Mouse (Mus musculus): ENCODE measurements around the gene Gclm.

Gclm gene

DNA sequence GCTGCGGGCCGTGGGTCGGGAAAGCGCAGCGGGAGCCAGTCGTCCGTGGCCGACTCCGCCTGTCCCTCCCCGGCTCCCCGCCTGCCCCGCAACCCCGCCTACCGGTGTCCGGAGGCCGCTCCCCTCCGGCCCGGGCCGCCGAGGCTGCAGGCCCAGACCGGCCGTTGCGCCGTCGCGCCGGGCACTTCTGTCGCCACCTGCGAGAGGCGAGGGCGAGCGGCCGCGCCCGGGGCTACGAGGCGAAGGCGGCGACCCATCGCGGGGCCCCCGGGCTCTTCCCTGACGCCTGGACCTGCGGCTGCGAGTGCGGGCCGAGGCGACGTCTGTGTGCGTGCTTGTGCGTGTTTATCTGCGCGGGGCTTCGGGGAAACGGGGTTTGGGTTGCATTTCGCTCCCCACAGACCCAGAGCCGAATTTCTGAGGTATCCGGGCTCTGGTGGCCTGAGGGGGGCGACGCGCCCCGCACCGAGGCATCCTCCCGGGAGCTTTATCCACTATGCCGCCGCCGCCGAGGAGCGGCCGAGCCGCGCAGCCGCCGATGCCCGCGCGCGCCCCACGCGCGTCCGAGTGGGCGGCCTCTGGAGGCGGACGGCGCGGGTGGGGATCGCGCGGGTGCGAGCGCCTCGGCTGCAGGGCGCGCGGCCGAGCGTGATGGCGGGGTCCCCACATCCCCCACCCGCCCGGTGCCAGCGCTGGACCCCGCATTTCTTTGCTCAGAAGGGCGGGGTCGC is 48.0 kb downstream of the Gclm start:
- DNase-seq, result no peak

- DNase-seq, result peak; percentile 84
Observed at GRCm38 (mm10) chr3:122293954-122294850, 48.8 kb downstream of the Gclm start, which contains the start of gene Bcar3. Bcar3 (plus strand) TSS chr3:122294136.

DNA sequence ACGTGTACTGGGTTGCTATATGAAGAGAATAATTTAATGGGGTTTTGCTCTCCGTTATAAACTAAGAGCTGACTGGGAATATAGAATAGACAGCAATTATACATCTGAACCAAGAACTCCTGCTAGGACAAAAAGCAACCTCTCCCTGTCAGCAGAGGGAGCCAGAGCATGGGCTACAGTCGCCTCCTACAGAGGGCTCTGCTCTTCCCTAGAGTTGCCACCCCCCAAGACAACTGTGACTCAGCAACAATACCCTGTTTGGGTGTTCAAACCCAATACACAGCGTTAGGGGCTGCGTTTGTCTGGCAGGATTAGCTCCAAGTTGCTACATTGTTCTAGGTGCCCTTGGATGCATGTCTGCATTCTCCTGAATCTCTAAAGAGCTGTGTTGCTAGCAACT is 50.2 kb downstream of the Gclm start:
- DNase-seq, result peak; percentile 66

GRCm38 (mm10) chr3:122296979-122297378 is 51.6 kb downstream of the Gclm start:
- no peak for DNase-seq

- peak; percentile 36 for DNase-seq
Observed at GRCm38 (mm10) chr3:122300983-122301919, 55.9 kb downstream of the Gclm start.

- DNase-seq, result no peak
Observed at GRCm38 (mm10) chr3:122304560-122304959, 59.2 kb downstream of the Gclm start.

GRCm38 (mm10) chr3:122307894-122308671 is 62.7 kb downstream of the Gclm start:
- no peak for DNase-seq

- DNase-seq, result peak; percentile 14
Observed at GRCm38 (mm10) chr3:122308981-122309380, 63.6 kb downstream of the Gclm start.

- DNase-seq, result peak; percentile 69
Observed at GRCm38 (mm10) chr3:122312078-122312477, 66.7 kb downstream of the Gclm start.

DNA sequence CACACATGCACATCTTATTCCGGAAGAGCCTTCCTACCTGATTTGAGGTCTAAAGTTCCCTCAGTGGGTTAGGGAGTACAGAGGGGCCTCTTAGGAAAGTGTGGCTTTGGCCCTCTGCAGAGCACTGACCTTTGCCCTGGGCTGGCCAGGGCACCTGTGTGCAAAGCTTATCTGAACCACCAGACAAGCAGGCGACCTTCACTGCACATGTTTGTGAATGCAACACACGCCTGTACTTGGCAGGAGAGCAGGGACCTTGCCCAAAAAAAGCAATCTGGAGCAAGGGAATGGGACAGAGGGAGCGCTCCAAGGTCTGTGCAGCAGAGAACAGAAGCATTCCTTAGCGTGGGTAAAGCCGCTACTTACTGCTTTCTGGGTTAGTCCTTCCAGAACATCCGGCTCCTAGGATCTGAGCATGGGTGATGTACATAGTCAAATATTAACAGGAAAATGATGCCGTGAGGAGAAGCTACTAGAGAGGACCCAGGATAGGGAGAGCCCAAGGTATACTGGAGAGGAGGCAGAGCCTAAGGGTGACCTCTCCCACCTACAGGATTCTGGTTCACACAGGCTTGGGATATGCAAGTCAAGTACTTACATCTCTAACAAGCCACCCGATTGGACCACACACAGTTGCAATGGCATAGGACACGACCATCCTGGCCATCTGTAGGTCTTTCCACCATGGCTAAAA is 67.7 kb downstream of the Gclm start:
- no peak for DNase-seq

DNA sequence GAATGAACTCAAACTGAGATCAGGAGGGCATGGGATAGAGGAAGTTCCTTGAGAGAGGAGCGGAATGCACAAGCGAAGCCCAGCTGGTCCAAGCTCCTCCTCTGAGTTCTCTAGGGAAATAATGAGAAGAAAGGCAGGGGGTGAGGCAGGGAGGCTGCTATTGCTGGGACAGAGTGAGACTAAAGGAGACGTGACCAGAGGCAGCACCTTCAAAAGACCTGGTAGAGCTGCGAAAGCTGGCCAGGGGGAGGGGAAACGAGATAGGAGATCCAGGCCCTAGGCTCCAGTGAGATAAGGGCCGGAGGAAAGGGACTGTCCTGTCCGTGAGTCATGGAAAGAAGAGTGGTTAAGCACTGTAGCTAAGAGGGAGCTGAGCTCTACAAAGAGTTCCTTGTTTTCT is 68.6 kb downstream of the Gclm start:
- DNase-seq, result no peak

GRCm38 (mm10) chr3:122316621-122317020 is 71.3 kb downstream of the Gclm start:
- DNase-seq, result no peak

- DNase-seq, result no peak
Observed at GRCm38 (mm10) chr3:122317339-122317738, 72.0 kb downstream of the Gclm start.

Measured in thymus, postnatal 25 days (tissue).